12 mouse cellular contexts compared by ENCODE assay signal in the genomic region with DNA sequence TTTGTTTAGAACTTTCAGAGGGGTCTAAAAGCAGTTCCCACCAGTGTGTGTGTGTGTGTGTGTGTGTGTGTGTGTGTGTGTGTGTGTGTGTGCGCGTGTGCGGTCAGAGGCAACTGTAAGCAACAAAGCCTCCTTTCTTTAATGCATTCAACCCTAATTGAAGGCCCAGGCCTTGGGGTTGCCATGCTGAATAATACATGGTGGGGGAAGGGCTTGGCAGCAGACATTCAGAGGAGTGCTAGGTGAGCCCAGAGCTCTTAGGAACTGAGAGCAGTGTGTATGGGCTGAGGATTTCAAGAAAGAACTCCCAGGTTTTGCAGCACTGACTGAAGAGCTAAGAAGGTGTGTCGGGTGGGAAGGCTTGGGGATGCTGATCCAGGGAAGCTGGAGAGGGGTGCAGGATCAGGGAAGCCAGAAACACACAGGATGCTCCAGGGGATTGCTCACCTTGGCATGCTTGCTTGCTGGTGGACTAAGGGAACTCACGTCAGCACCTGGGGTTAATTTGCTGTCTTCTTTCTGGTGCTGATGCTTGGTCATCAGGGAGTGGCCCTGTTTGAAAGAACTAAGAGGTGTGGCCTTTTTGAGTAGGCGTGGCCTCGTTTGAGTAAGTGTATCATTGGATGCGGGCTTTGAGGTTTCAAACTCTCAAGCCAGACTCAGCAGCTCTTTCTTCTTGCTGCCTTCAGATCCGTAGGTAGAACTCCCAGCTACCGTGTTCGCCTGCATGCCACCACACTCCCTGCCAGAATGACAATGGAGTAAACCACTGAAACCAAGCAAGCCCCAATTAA.
DNase-seq lines count a peak whose midpoint lies in the region; ATAC-seq and TF ChIP-seq lines count a peak whose summit lies in the region.
"Had no signal": no experiment of that assay in that cellular context is flagged by ENCODE, and none has a peak within 500 bp of the region (broad histone marks: within the 10 kb centered on the region; RNA-seq: fewer than 3 reads in every experiment).

No protein-coding gene starts in this region.

- H3K4me3 ChIP-seq in midbrain, embryonic 11.5 days (ENCODE audit: low read depth, low read length): no peak overlapping the region
- no peak overlapping the region for H3K4me3 ChIP-seq in midbrain, embryonic 10.5 days
- H3K4me3 ChIP-seq in embryonic facial prominence, embryonic 14.5 days (ENCODE audit: low read depth, low read length): no peak overlapping the region
- H3K4me3 ChIP-seq in hindbrain, embryonic 14.5 days (replicated peaks; ENCODE audit: low read length): no peak overlapping the region
- H3K4me3 ChIP-seq in midbrain, postnatal 0 days (ENCODE audit: low read depth, low read length): no peak overlapping the region
- H3K4me3 ChIP-seq: heart, adult 2 months had no signal

- H3K9me3 ChIP-seq in midbrain, embryonic 11.5 days (ENCODE audit: control insufficient read depth, low read length): no peaks in the 10 kb centered on the region
- H3K9me3 ChIP-seq in midbrain, embryonic 10.5 days (replicated peaks): no peaks in the 10 kb centered on the region
- H3K9me3 ChIP-seq in embryonic facial prominence, embryonic 14.5 days (ENCODE audit: control insufficient read depth, low read length): no peaks in the 10 kb centered on the region
- no peaks in the 10 kb centered on the region for H3K9me3 ChIP-seq in hindbrain, embryonic 14.5 days (ENCODE audit: control insufficient read depth, low read length)
- no peaks in the 10 kb centered on the region for H3K9me3 ChIP-seq in midbrain, postnatal 0 days (ENCODE audit: low read length)

- no peak overlapping the region for H3K9ac ChIP-seq in midbrain, embryonic 11.5 days (ENCODE audit: low read length)
- no peak overlapping the region for H3K9ac ChIP-seq in embryonic facial prominence, embryonic 14.5 days (ENCODE audit: low read depth, low read length)
- no peak overlapping the region for H3K9ac ChIP-seq in hindbrain, embryonic 14.5 days
- no peak overlapping the region for H3K9ac ChIP-seq in midbrain, postnatal 0 days (replicated peaks; ENCODE audit: low read length, poor library complexity, severe bottlenecking)

- H3K36me3 ChIP-seq in midbrain, embryonic 11.5 days (ENCODE audit: control insufficient read depth, insufficient read depth, low read length): no peaks in the 10 kb centered on the region
- no peaks in the 10 kb centered on the region for H3K36me3 ChIP-seq in midbrain, embryonic 10.5 days
- H3K36me3 ChIP-seq in embryonic facial prominence, embryonic 14.5 days (ENCODE audit: control insufficient read depth, insufficient read depth, low read length): no peaks in the 10 kb centered on the region
- H3K36me3 ChIP-seq in hindbrain, embryonic 14.5 days (replicated peaks; ENCODE audit: control insufficient read depth, insufficient read depth): no peaks in the 10 kb centered on the region
- H3K36me3 ChIP-seq in midbrain, postnatal 0 days (ENCODE audit: insufficient read depth, low read length): no peaks in the 10 kb centered on the region

- no peak for DNase-seq in midbrain, embryonic 11.5 days (ENCODE audit: low spot score, missing footprints)
- no peak for DNase-seq in midbrain, embryonic 10.5 days (ENCODE audit: low spot score)
- DNase-seq in embryonic facial prominence, embryonic 14.5 days (ENCODE audit: low spot score): no peak
- no peak for DNase-seq in hindbrain, embryonic 14.5 days (ENCODE audit: low spot score)
- DNase-seq in midbrain, postnatal 0 days (ENCODE audit: low spot score): peak; percentile 57
- no peak for DNase-seq in adrenal gland, postnatal 4 days (ENCODE audit: low spot score in 2 of 2)
- DNase-seq in testis, postnatal 14 days (ENCODE audit: low spot score): no peak
- DNase-seq in cerebellum, postnatal 14 days: no peak
- DNase-seq: heart, adult 2 months; kidney, postnatal 36 days; lung, adult 2 months; thymus, postnatal 36 days had no signal

- WGBS in midbrain, embryonic 11.5 days: 76% methylated on average over 11 of the region's 11 CpGs
- 75% methylated on average over 11 of the region's 11 CpGs for WGBS in midbrain, embryonic 10.5 days
- 72% methylated on average over 11 of the region's 11 CpGs for WGBS in embryonic facial prominence, embryonic 14.5 days
- 49% methylated on average over 11 of the region's 11 CpGs for WGBS in hindbrain, embryonic 14.5 days
- WGBS in midbrain, postnatal 0 days: 62% methylated on average over 11 of the region's 11 CpGs

- ATAC-seq in midbrain, embryonic 11.5 days (ENCODE audit: low FRiP score): peak; percentile 40; the same call in 1 of the 2 replicates
- ATAC-seq in embryonic facial prominence, embryonic 14.5 days (ENCODE audit: low read depth): peak; percentile 62
- peak; percentile 76; the same call in 1 of the 2 replicates for ATAC-seq in hindbrain, embryonic 14.5 days (ENCODE audit: low FRiP score)
- peak; percentile 58; the same call in 1 of the 2 replicates for ATAC-seq in midbrain, postnatal 0 days (ENCODE audit: low FRiP score)

- TF ChIP-seq CTCF in midbrain, postnatal 0 days (IDR thresholded peaks at IDR 0.05): no peak

- H3K4me1 ChIP-seq in midbrain, embryonic 11.5 days (ENCODE audit: control insufficient read depth, insufficient read depth, low read length): peaks cover 13% of the 10 kb centered on the region; the same call in 1 of the 2 replicates
- H3K4me1 ChIP-seq in midbrain, embryonic 10.5 days: peaks cover 55% of the 10 kb centered on the region
- peaks cover 31% of the 10 kb centered on the region for H3K4me1 ChIP-seq in embryonic facial prominence, embryonic 14.5 days (ENCODE audit: control insufficient read depth, insufficient read depth, low read length)
- H3K4me1 ChIP-seq in hindbrain, embryonic 14.5 days (replicated peaks; ENCODE audit: control insufficient read depth, insufficient read depth, low read length): peaks cover 11% of the 10 kb centered on the region
- 0 out of 2 replicates have a peak, but pooled peaks cover 9% of the 10 kb centered on the region for H3K4me1 ChIP-seq in midbrain, postnatal 0 days (ENCODE audit: insufficient read depth, low read length)

- no peak overlapping the region for H3K27ac ChIP-seq in midbrain, embryonic 11.5 days (ENCODE audit: low read depth, low read length)
- H3K27ac ChIP-seq in midbrain, embryonic 10.5 days (replicated peaks): no peak overlapping the region
- H3K27ac ChIP-seq in embryonic facial prominence, embryonic 14.5 days (replicated peaks; ENCODE audit: low read depth, low read length): no peak overlapping the region
- no peak overlapping the region for H3K27ac ChIP-seq in hindbrain, embryonic 14.5 days
- no peak overlapping the region for H3K27ac ChIP-seq in midbrain, postnatal 0 days (ENCODE audit: low read depth, low read length)
- H3K27ac ChIP-seq: heart, adult 2 months had no signal

- H3K27me3 ChIP-seq in midbrain, embryonic 11.5 days (ENCODE audit: control insufficient read depth, insufficient read depth, low read length): no peaks in the 10 kb centered on the region
- H3K27me3 ChIP-seq in midbrain, embryonic 10.5 days (ENCODE audit: low read depth, poor library complexity, severe bottlenecking): no peaks in the 10 kb centered on the region
- no peaks in the 10 kb centered on the region for H3K27me3 ChIP-seq in embryonic facial prominence, embryonic 14.5 days (replicated peaks; ENCODE audit: control insufficient read depth, insufficient read depth, low read length)
- H3K27me3 ChIP-seq in hindbrain, embryonic 14.5 days (ENCODE audit: control insufficient read depth, insufficient read depth, low read length): no peaks in the 10 kb centered on the region
- H3K27me3 ChIP-seq in midbrain, postnatal 0 days (ENCODE audit: insufficient read depth, low read length): no peaks in the 10 kb centered on the region

- H3K4me2 ChIP-seq in midbrain, embryonic 11.5 days: no peak overlapping the region
- no peak overlapping the region for H3K4me2 ChIP-seq in embryonic facial prominence, embryonic 14.5 days (ENCODE audit: low read depth, low read length)
- no peak overlapping the region for H3K4me2 ChIP-seq in hindbrain, embryonic 14.5 days (replicated peaks)
- no peak overlapping the region for H3K4me2 ChIP-seq in midbrain, postnatal 0 days (ENCODE audit: low read depth, low read length, poor library complexity, severe bottlenecking)
